Mouse (Mus musculus) heart, postnatal 4 days (tissue): ENCODE results near the gene Fam168b. TPM values are rescaled to one million over a fixed set of nuclear protein-coding genes. Genes with fewer than 3 reads are reported as not detected.

ENCODE experiments used
- DNase-seq: peaks from one replicate; pipeline ENCODE4 v3.0.0; 2021
- total RNA-seq, 2 experiments: library from RNA; stranded (reverse); gene quantifications; 2 replicates each; pipeline ENCODE4 v1.2.3; 2021

Gene Fam168b
- 10 to 100 TPM; 83.2 to 89.8 TPM for total RNA-seq

GRCm38 (mm10) chr1:34842887-34843618, at the start of gene Fam168b:
Fam168b (minus strand) TSS chr1:34843065.
- peak; percentile 89 for DNase-seq

DNA sequence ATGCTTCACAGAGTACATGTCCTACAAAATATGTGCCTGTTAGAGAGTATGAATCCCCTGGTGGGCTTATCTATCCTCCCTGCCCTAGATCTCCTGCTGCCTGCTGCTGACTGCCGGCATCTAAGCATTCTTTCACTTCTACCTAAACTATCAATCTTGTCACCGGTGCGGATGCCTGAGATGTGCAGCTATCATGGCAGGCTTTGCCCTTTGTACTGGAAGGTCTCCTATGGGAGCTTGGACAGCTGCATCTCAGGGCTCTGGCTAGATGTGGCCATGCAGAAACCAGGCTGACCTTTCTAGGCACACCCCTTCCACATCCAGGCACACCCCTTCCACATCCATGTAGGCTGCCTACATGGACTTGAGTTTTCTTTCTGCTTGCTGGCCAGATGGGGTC, 49.6 kb upstream of the Fam168b start:
- no peak for DNase-seq

GRCm38 (mm10) chr1:34891559-34892289, 48.9 kb upstream of the Fam168b start:
- DNase-seq: peak; percentile 51

- peak; percentile 1 for DNase-seq
These were observed 40.9 kb upstream of the Fam168b start for GRCm38 (mm10) chr1:34883776-34884175.

GRCm38 (mm10) chr1:34879611-34880010, 36.7 kb upstream of the Fam168b start:
- no peak for DNase-seq

DNA sequence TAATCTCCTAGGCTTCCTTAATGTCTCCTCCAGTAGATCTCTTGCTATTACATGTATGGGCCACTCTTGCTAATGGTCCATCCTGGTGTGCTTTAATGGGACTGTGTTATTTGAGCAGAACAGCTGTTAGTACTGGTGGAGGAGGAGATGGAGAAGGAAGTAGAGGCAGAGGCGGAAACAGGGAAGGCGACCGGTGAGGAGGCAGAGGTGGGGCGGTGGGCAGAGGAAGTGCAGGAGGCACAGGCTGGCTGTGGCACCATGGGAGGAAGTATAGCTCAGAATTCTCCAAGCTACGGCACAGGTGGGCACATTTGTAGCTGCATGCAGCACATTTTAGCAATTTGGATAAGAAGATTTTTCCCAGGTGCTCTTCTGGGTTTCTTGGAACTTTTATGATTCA, 30.7 kb upstream of the Fam168b start:
- DNase-seq: no peak

DNA sequence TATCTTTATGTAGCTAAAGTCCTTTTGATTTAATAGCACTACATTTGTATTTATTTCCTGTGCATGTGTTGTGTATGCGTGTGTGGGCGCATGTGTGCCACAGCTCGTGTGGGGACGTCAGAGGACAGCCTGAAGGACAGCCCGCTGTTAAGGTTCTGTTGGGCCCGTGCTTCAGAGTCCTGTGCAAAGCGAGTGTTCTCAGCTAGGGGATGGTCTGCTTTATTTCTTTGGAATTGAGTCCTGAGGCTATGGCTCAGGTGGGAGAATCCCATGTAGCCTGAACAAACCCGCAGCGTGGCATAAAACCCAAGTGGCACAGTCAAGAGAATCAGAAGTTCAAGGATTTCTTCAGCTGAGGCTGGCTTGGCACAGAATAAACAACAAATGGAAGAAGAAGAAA, 28.3 kb upstream of the Fam168b start:
- no peak for DNase-seq

- no peak for DNase-seq
These were observed 26.4 kb upstream of the Fam168b start for GRCm38 (mm10) chr1:34869231-34869630.

DNA sequence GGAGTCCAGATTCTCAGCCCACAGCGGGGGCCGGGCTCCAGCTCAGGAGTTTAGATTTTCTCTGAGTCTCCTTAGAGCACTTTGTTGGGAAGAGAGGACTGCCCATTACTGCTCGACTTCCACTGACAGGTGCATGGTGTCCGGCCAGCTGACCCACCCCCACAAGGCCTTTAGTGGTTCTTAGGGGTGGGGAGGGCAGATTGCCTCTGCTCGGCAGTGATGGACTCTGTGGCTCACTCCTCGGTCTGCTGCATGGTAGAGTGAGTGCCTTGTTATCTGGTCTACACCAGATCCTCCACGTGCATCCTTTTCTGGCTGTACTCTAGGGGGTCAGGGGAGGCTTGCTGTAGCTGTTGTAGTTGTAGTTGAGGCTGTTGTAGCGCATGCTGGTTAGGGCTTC, 25.5 kb upstream of the Fam168b start:
- no peak for DNase-seq

GRCm38 (mm10) chr1:34867574-34867955, 24.7 kb upstream of the Fam168b start:
- DNase-seq: no peak

DNA sequence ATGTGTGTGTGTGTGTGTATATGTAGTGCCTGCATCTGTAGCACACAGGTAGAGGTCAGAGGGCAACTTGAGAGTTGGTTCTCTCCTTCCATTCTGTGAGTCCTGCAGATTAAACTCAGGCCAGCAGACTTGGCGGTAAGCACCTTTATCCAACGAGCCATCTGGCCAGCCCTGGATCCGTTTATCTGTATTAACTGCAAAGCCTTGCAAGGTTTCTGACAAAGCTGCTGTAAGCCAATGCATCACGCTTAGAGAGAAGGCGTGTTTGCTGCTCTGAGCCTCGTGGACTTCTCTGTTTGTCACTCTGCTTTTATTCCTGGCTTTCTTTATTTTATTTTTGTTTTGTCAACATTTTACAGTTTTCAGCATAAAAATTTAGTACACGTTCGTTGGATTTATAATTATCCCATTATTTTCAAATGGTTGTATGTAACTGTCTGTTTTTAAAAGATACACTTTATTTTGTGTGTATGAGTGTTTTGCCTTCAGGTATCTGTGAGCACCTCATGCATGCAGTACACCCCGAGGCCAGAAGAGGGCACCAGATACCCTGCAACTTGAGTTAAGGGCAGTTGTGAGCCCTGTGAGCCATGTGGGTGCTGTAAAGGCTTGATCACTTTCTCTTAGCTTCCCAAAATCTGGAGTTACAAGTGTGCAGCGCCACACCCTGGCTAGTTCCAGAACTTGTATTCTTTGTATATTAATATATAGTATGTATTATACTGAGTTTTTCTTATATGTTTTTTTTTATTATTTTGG, 24.1 kb upstream of the Fam168b start:
- DNase-seq: peak; percentile 92

DNA sequence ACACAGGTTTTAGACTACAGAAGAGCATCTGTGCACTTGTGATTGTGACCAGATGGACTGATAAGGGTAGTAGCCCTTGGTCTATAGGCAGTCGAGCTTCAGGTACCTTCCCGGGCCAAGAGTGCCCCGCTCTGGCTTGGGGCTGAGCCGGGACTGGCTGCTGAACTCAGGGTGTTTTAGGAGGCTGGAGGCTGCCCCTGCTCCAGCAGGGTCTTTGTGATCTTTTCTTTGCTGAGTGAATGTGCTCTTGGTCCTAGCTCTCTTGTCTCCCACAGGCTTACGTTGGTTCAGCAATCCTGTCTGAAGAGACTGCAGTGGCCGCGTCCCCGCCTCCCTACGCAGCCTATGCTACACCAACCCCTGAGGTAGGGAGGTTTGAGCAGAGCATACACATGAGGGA, 23.0 kb upstream of the Fam168b start:
- DNase-seq: no peak

GRCm38 (mm10) chr1:34864243-34864642, 21.4 kb upstream of the Fam168b start:
- no peak for DNase-seq

DNA sequence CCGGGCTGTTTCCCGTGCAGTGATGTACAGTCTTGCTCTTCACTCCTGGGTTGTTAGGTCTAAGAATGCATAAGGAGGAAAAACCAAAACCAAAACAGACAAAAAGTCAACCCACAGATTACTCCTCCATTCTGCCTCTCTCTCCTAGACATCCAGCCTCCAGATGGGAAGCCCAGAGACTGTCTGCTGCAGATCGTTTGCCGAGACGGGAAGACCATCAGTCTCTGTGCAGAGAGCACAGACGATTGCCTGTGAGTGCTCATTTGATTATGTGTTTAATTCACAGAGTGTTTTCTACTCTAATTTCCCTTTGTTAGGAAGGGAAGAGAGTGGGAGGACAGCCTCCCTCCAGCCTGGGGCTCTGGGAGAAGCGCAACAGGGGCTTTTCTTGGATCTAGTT, 20.5 kb upstream of the Fam168b start:
- no peak for DNase-seq

DNA sequence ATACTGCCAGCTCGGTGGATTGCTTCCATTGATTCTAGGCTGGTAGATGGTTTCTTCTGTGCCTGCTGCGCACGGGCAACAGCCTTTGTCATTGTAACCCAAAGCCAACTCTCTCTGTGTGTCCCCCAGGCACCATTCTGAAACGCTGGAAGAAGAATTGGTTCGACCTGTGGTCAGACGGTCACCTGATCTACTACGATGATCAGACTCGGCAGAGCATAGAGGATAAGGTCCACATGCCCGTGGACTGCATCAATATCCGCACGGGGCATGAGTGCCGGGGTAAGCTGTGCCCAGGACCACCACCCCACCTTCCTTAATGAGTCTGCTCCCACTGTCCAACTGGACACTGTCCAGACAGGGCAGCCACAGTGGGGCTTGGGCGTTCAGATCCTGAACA, 20.0 kb upstream of the Fam168b start:
- DNase-seq: no peak

GRCm38 (mm10) chr1:34860205-34860604, 17.3 kb upstream of the Fam168b start:
- no peak for DNase-seq

- DNase-seq: no peak
These were observed 16.9 kb upstream of the Fam168b start for GRCm38 (mm10) chr1:34859761-34860160.

DNA sequence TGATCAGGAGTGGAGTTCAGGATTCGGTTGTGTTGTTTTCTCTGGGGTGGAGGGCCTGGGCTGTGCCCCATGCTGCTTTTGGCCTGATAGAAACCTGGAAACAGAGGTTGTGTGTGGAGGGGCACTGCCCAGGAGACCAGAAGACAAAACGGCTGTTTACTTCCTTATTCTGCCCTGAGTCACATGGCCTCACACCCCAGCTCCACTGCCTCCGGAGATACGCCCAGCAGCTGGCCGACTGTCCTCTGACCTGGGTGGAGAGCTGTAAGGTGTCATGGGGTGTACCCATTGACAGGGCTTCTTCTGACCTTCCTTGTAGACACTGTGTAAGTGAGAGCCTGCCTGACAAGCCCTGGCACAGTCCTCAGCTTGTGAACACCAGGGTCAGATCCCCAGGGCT, 15.8 kb upstream of the Fam168b start:
- DNase-seq: no peak

DNA sequence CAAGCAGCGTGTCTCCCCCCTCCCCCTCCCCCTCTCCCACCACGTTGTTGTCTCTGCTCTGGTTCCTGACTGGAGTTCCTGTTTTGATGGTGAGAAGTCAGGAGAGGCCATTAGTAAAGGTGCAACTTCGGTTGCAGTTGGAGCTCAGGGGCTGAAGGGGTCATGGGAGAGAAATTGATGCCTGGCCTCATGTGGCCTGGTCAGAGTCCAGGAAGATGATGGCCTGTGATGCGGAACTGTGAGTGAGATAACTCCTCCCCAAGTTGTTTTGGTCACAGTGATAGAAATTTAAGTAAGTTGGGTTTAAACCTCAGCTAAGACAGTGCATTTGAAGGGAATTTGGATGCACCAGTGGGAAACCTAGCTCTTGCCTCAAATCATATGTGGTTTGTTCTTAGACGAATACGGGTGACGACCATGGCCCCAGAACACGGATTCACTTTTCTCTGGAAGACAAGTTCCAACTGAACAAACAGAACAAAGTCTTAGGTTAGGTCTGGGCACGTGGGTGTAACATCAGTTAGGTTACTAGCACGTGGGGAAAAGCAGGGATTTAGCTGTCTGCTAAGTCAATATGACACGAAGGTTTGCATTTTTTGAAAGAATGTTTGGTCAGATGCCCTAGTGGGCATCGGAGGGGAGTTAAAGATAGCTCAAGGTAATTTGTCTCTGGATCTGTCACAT, 12.3 kb upstream of the Fam168b start:
- no peak for DNase-seq

GRCm38 (mm10) chr1:34853786-34854185, 10.9 kb upstream of the Fam168b start:
- no peak for DNase-seq

- DNase-seq: no peak
These were observed 9.4 kb upstream of the Fam168b start for GRCm38 (mm10) chr1:34852116-34852878.

- no peak for DNase-seq
These were observed 8.7 kb upstream of the Fam168b start for GRCm38 (mm10) chr1:34851562-34851961.
